Mouse (Mus musculus) small intestine, adult 2 months (tissue): ENCODE results near the gene Cib3.

Experiments used
- CTCF ChIP-seq: fragments of 200-500 bp; IDR thresholded peaks from 2 replicates; pipeline ENCODE4 v1.5.1; 2012; ENCODE audit warnings: low read depth, mild to moderate bottlenecking, control low read depth, inconsistent platforms, low read length, moderate library complexity, mixed read lengths; ENCODE audit not compliant: insufficient replicate concordance, insufficient read length; ENCODE audit errors: extremely low read depth
- POLR2A ChIP-seq: fragments of 200-500 bp; IDR thresholded peaks from 2 replicates; pipeline ENCODE4 v1.6.1; 2012; ENCODE audit warnings: low read depth, mild to moderate bottlenecking, control low read depth, inconsistent platforms, low read length, moderate library complexity

DNA sequence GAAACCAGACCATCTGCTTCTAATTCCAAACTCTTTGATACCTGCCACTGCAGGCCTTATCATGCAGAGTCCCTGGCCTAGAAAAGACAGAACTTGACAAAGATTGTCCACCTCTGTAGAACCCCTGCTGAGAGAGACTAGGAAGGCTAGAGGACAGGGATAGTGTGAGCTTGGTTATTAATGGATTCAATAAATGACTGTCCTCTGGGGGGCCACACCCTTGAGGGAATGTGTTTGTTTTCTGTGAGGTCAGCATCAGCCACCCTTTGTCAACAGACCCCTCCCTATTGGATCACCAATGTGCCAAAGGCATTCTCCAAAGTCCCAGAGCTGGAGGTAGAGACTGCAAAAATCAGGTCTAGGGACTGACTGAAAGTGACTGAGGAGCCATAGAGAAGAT, 20.6 kb downstream of the Cib3 start:
- no peak for TF ChIP-seq POLR2A
- no peak for TF ChIP-seq CTCF
